Mouse (Mus musculus): ENCODE results near the gene 2010111I01Rik. TPM values are rescaled to one million over a fixed set of nuclear protein-coding genes. Genes with fewer than 3 reads are reported as not detected.

2010111I01Rik gene
- polyA plus RNA-seq, 1 experiment, result 84.5 TPM

DNA sequence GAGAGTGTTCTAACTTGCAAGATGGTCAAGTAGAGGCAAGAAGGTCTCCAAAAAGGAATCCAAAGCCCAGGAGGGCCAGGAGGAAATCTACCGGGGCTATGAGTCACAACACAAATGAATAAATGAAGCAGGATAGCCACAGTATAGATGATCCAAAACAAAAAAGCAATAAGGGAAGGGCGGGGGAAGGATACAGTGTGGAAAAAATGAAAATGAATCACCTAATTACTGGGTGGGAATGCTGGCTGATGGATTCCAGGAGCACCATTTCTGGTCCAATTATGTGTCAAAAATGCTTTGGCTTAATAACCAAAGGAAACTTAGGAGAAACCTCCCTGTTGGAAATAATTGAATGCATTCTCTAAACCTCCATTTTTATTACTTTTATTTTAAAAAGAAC lies 155.6 kb downstream of the 2010111I01Rik start:
- Histone ChIP-seq H3K4me3 (ENCODE audit: insufficient read depth, low read depth, low read length) (no peak overlapping the region), H3K36me3 (ENCODE audit: control insufficient read depth, insufficient read depth, low read length) (no peaks in the 10 kb centered on the region), H3K27me3 (replicated peaks; ENCODE audit: control insufficient read depth, insufficient read depth, low read length) (no peaks in the 10 kb centered on the region), H3K4me1 (ENCODE audit: control insufficient read depth, insufficient read depth, low read length) (no peaks in the 10 kb centered on the region; the same call in 1 of the 2 replicates), H3K27ac (ENCODE audit: insufficient read depth, low read depth, low read length) (no peak overlapping the region)
- no peak for DNase-seq
- no peak for TF ChIP-seq CTCF (conservative IDR thresholded peaks at IDR 0.05; ENCODE audit: insufficient read depth, insufficient read length, low read depth, low read length)
- no peak for TF ChIP-seq POLR2A (IDR thresholded peaks at IDR 0.05; ENCODE audit: low read depth, low read length)
- WGBS, result 79% methylated on average over 2 of the region's 2 CpGs

DNA sequence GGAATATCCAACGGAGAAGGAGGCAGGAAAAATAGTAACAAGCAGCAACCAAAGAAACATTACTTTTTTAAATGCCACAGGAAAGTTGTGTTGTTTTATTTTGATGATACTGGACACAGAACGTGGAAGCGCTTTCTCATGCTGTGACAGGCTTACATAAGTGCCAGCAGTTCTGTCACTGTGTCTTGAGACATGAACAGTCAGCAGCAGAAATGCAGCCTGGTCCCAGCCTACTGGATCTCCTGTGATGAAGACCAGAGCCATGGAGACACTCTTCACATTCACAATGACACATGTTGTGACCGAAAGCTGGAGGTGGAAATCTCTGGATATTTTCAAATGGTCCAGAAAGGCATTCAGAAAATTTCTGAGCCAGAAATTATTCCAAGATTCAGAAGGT lies 157.1 kb downstream of the 2010111I01Rik start:
- 71% methylated on average over 4 of the region's 4 CpGs for WGBS
- Histone ChIP-seq H3K27ac (ENCODE audit: insufficient read depth, low read depth, low read length) (no peak overlapping the region), H3K4me3 (ENCODE audit: insufficient read depth, low read depth, low read length) (no peak overlapping the region), H3K4me1 (ENCODE audit: control insufficient read depth, insufficient read depth, low read length) (no peaks in the 10 kb centered on the region; the same call in 1 of the 2 replicates), H3K36me3 (ENCODE audit: control insufficient read depth, insufficient read depth, low read length) (no peaks in the 10 kb centered on the region), H3K27me3 (replicated peaks; ENCODE audit: control insufficient read depth, insufficient read depth, low read length) (no peaks in the 10 kb centered on the region)
- no peak for DNase-seq
- TF ChIP-seq POLR2A (IDR thresholded peaks at IDR 0.05; ENCODE audit: low read depth, low read length) (no peak), CTCF (conservative IDR thresholded peaks at IDR 0.05; ENCODE audit: insufficient read depth, insufficient read length, low read depth, low read length) (no peak)

DNA sequence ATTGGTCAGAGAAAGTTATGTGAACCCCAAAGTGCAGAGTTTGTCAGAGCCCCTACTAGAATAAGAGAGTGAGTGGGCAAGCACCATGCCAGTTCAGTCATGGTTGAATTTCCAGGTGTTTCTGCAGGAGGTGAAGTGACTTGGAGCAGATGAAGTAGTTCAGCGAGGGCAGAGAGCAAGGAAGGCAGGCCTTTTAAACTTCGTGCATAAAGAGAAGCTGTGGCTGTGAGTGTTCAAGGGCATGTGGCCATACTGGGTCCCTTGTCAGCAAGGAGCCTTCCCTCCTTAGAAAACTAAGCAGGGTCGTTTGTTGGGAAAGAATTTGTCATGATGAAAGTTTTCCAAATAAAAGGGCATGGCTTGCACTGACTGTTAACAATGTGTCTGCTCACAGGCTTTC lies 161.5 kb downstream of the 2010111I01Rik start:
- DNase-seq, result no peak
- no peak for TF ChIP-seq CTCF (conservative IDR thresholded peaks at IDR 0.05; ENCODE audit: insufficient read depth, insufficient read length, low read depth, low read length)
- TF ChIP-seq POLR2A (IDR thresholded peaks at IDR 0.05; ENCODE audit: low read depth, low read length), result no peak
- 57% methylated on average over 3 of the region's 3 CpGs for WGBS
- Histone ChIP-seq H3K36me3 (ENCODE audit: control insufficient read depth, insufficient read depth, low read length) (no peaks in the 10 kb centered on the region), H3K4me3 (ENCODE audit: insufficient read depth, low read depth, low read length) (no peak overlapping the region), H3K4me1 (ENCODE audit: control insufficient read depth, insufficient read depth, low read length) (no peaks in the 10 kb centered on the region; the same call in 1 of the 2 replicates), H3K27me3 (replicated peaks; ENCODE audit: control insufficient read depth, insufficient read depth, low read length) (no peaks in the 10 kb centered on the region), H3K27ac (ENCODE audit: insufficient read depth, low read depth, low read length) (no peak overlapping the region)

DNA sequence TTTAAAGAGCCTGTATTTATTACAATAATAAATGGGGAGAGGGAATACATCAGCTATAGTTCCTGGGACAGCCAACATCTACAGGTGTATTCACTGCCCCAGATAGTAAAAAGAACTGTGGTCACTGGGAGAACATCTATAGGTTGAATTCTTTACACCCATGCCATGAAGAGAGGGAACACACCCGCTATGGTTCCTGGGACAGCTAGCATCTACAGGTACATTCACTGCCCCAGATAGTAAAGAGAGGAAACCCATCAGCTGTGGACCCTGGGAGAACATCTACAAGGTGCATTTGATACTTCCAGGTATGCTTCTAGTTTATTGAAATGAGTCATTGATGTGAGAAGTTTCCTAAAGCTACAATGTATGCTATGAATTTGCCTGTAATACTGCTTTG lies 162.8 kb downstream of the 2010111I01Rik start:
- Histone ChIP-seq H3K4me3 (ENCODE audit: insufficient read depth, low read depth, low read length) (no peak overlapping the region), H3K27me3 (replicated peaks; ENCODE audit: control insufficient read depth, insufficient read depth, low read length) (no peaks in the 10 kb centered on the region), H3K27ac (ENCODE audit: insufficient read depth, low read depth, low read length) (no peak overlapping the region), H3K36me3 (ENCODE audit: control insufficient read depth, insufficient read depth, low read length) (no peaks in the 10 kb centered on the region), H3K4me1 (ENCODE audit: control insufficient read depth, insufficient read depth, low read length) (no peaks in the 10 kb centered on the region)
- 98% methylated on average over 1 of the region's 1 CpGs for WGBS
- no peak for TF ChIP-seq POLR2A (IDR thresholded peaks at IDR 0.05; ENCODE audit: low read depth, low read length)
- no peak for TF ChIP-seq CTCF (conservative IDR thresholded peaks at IDR 0.05; ENCODE audit: insufficient read depth, insufficient read length, low read depth, low read length)
- DNase-seq, result no peak

DNA sequence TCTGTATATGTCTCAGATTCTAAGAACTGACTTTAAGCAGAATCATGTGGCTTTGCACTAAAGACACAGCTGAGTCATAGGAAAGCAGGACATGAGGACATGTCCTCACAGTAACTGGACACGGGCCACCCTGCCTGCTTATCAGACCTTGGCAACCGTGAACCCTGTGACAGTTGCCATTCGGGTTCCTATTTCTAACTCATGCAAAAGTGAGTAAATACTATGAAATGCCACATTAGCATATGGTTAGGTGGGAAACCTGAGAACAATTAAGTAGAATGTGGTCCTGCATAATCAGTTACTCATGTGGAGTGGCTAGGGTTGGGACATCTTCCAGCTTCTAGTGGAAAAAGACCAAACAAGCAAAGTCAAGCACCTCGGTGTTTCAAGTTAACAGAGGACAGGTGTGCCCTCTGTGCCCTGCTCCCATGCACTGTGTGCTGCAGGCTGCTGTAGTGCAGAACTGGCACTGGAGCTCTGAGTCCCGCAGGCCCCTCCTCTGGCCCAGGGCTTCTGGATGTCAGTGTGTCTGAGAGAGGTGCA lies 170.3 kb downstream of the 2010111I01Rik start:
- H3K4me3 ChIP-seq (ENCODE audit: insufficient read depth, low read depth, low read length), result no peak overlapping the region
- DNase-seq, result peak; percentile 71
- 0 out of 2 replicates have a peak, but pooled peaks cover 3% of the 10 kb centered on the region for H3K4me1 ChIP-seq (ENCODE audit: control insufficient read depth, insufficient read depth, low read length)
- no peaks in the 10 kb centered on the region for H3K27me3 ChIP-seq (replicated peaks; ENCODE audit: control insufficient read depth, insufficient read depth, low read length)
- H3K27ac ChIP-seq (ENCODE audit: insufficient read depth, low read depth, low read length), result 0 out of 2 replicates have a peak overlapping the region, but pooled peaks have one; percentile 16
- H3K36me3 ChIP-seq (ENCODE audit: control insufficient read depth, insufficient read depth, low read length), result no peaks in the 10 kb centered on the region
- 64% methylated on average over 5 of the region's 5 CpGs for WGBS
- no peak for TF ChIP-seq POLR2A (IDR thresholded peaks at IDR 0.05; ENCODE audit: low read depth, low read length)
- TF ChIP-seq CTCF (conservative IDR thresholded peaks at IDR 0.05; ENCODE audit: insufficient read depth, insufficient read length, low read depth, low read length), result no peak

DNA sequence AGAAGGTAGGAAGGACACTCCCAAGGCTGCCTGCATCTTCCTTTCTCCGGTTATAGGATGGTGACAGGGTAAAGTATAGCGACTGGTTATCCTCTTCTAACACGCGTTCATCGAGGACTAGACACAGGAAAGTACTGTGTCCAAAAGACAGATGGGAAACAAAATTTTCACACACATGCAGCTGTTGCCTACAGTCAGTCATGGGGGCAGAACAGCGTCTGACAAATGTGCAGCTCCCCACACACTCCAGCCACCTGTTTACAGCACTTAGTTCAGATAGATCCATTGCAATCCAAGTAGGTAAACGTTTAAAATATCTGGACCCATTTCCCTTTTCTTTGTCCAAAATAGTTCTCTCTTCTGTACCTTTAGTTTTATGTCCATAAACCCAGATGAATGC lies 171.3 kb downstream of the 2010111I01Rik start:
- DNase-seq, result no peak
- Histone ChIP-seq H3K4me1 (ENCODE audit: control insufficient read depth, insufficient read depth, low read length) (0 out of 2 replicates have a peak, but pooled peaks cover 8% of the 10 kb centered on the region), H3K4me3 (ENCODE audit: insufficient read depth, low read depth, low read length) (no peak overlapping the region), H3K36me3 (ENCODE audit: control insufficient read depth, insufficient read depth, low read length) (no peaks in the 10 kb centered on the region), H3K27me3 (replicated peaks; ENCODE audit: control insufficient read depth, insufficient read depth, low read length) (no peaks in the 10 kb centered on the region), H3K27ac (ENCODE audit: insufficient read depth, low read depth, low read length) (no peak overlapping the region)
- 92% methylated on average over 7 of the region's 7 CpGs for WGBS
- TF ChIP-seq CTCF (conservative IDR thresholded peaks at IDR 0.05; ENCODE audit: insufficient read depth, insufficient read length, low read depth, low read length), result no peak
- no peak for TF ChIP-seq POLR2A (IDR thresholded peaks at IDR 0.05; ENCODE audit: low read depth, low read length)

DNA sequence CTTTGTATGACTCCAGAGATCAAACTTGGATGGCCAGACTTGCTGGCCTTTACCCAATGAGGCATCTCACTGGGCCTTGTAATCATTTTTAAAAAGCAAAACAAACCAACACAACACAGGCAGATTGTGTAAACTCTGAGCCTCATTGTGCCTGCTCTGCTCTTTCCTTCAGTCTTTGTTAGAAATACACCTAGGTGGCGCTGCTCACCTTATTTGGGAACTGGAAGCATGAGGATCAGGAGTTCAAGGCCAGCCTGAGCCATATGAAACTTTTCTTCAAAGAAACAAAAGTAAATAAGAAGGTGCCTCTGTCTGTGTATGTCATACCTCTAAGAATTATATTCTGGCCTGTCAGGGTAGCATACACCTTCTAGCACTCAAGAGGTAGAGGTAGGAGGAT lies 172.1 kb downstream of the 2010111I01Rik start:
- WGBS, result 89% methylated on average over 1 of the region's 1 CpGs
- peak; percentile 52 for TF ChIP-seq CTCF (conservative IDR thresholded peaks at IDR 0.05; ENCODE audit: insufficient read depth, insufficient read length, low read depth, low read length)
- no peak for TF ChIP-seq POLR2A (IDR thresholded peaks at IDR 0.05; ENCODE audit: low read depth, low read length)

More for the DNA sequence above, 172.1 kb downstream of the 2010111I01Rik start:
- Histone ChIP-seq H3K4me3 (ENCODE audit: insufficient read depth, low read depth, low read length) (no peak overlapping the region), H3K27ac (ENCODE audit: insufficient read depth, low read depth, low read length) (no peak overlapping the region), H3K36me3 (ENCODE audit: control insufficient read depth, insufficient read depth, low read length) (no peaks in the 10 kb centered on the region), H3K4me1 (ENCODE audit: control insufficient read depth, insufficient read depth, low read length) (0 out of 2 replicates have a peak, but pooled peaks cover 8% of the 10 kb centered on the region), H3K27me3 (replicated peaks; ENCODE audit: control insufficient read depth, insufficient read depth, low read length) (no peaks in the 10 kb centered on the region)
- DNase-seq, result no peak

Data from kidney, adult 2 months (tissue).